Mouse (Mus musculus) olfactory bulb, adult 2 months (tissue): ENCODE measurements around the gene Fos.

ENCODE experiments used
- CTCF ChIP-seq: fragments of 200-500 bp; IDR thresholded peaks from 2 replicates; pipeline ENCODE4 v1.5.1; 2012; ENCODE audit warnings: low read depth, mild to moderate bottlenecking, low read length, moderate library complexity; ENCODE audit not compliant: insufficient read depth
- POLR2A ChIP-seq: fragments of 200-500 bp; IDR thresholded peaks from 2 replicates; pipeline ENCODE4 v1.6.1; 2012; ENCODE audit warnings: mild to moderate bottlenecking, low read depth, low read length, moderate library complexity; ENCODE audit not compliant: insufficient read depth

DNA sequence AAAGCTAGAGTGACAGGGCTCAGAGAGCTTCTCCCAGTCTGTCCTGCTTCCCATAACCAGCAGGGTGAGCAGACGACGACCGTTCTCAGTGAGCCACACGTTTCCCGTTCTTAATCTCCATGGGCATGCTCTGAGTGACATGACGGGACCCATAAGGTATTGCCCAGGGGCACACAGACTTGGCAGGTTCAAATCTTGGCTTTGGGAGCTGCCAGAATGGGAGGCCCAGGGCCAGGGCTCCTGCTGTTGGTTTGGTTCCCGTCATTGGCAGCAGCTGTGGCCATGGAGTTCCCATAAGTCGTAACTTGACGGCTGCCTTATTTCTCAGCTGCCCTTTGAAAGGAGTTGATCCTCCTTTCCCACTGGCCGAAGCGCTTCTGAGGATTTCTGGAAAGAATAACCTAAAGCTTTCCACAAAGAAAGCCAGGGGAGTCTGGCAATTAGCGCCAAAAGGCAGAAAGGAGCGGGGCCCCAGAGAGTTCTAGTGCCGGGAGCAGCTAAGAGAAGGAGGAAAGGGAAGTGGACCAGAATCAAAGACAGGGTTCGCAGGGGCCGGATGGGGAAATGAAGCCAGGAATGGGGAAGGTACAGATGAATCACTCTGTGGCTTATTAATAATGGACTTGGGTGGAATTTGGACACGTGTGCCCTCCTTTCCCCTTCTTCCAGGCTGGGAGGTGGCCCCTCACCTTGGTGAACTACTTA is 36.4 kb upstream of the Fos start:
- no peak for TF ChIP-seq CTCF
- TF ChIP-seq POLR2A: no peak
